Mouse (Mus musculus) liver, embryonic 15.5 days (tissue): ENCODE measurements at regions not wholly inside any gene's neighbourhood (a gene's known extent, or its start where the extent isn't known, plus 50 kb on each side); places are given as distances from the start of the nearest gene placed in this dataset.

Experiments
- ATAC-seq: fragments of 200-750 bp; cut with Nextera tagmentation; 2 replicates; pipeline ENCODE4 v1.8.0; 2017; ENCODE audit warnings: moderate number of reproducible peaks, mild to moderate bottlenecking, moderate library complexity; ENCODE audit not compliant: insufficient read depth
- H3K27ac ChIP-seq: fragments of 300-500 bp; sonication (generic); replicated peaks from 2 replicates; pipeline ENCODE4 v1.5.1; 2015; ENCODE audit warnings: mild to moderate bottlenecking, inconsistent platforms
- H3K27me3 ChIP-seq: fragments of 300-500 bp; sonication (generic); 2 replicates; pipeline ENCODE4 v1.6.1; 2015; ENCODE audit warnings: mild to moderate bottlenecking, inconsistent platforms
- H3K36me3 ChIP-seq: fragments of 300-500 bp; sonication (generic); replicated peaks from 2 replicates; pipeline ENCODE4 v1.6.1; 2015; ENCODE audit warnings: moderate library complexity, mild to moderate bottlenecking, inconsistent platforms
- H3K4me1 ChIP-seq: fragments of 300-500 bp; sonication (generic); replicated peaks from 2 replicates; pipeline ENCODE4 v1.6.1; 2015; ENCODE audit warnings: inconsistent platforms
- H3K4me2 ChIP-seq: fragments of 300-500 bp; sonication (generic); 2 replicates; pipeline ENCODE4 v1.6.1; 2015; ENCODE audit warnings: moderate library complexity, mild to moderate bottlenecking, inconsistent platforms
- H3K4me3 ChIP-seq: fragments of 300-500 bp; sonication (generic); replicated peaks from 2 replicates; pipeline ENCODE4 v1.5.1; 2015; ENCODE audit warnings: mild to moderate bottlenecking, inconsistent platforms
- H3K9ac ChIP-seq: fragments of 300-500 bp; sonication (generic); 2 replicates; pipeline ENCODE4 v1.6.1; 2015; ENCODE audit warnings: moderate library complexity, mild to moderate bottlenecking, inconsistent platforms
- H3K9me3 ChIP-seq: fragments of 300-500 bp; sonication (generic); replicated peaks from 2 replicates; pipeline ENCODE4 v1.6.1; 2016; ENCODE audit warnings: inconsistent platforms
- WGBS: fragments of 180-500 bp; shearing (Covaris S2); methylation state at CpG from one replicate; pipeline ENCODE4 v1.1.7; 2015; ENCODE audit warnings: mixed read lengths; ENCODE audit not compliant: insufficient replicate concordance; 5-methylcytosine and 5-hydroxymethylcytosine counted together

GRCm38 (mm10) chr19:54340778-54341291 lies 296.9 kb downstream of the Adra2a start:
- Histone ChIP-seq H3K27ac (no peak overlapping the region), H3K4me2 (no peak overlapping the region), H3K36me3 (no peaks in the 10 kb centered on the region), H3K4me3 (no peak overlapping the region), H3K9ac (no peak overlapping the region), H3K27me3 (no peaks in the 10 kb centered on the region), H3K4me1 (no peaks in the 10 kb centered on the region), H3K9me3 (no peaks in the 10 kb centered on the region)
- 65% methylated on average over 2 of the region's 2 CpGs for whole genome bisulfite sequencing
- ATAC-seq = no peak

DNA sequence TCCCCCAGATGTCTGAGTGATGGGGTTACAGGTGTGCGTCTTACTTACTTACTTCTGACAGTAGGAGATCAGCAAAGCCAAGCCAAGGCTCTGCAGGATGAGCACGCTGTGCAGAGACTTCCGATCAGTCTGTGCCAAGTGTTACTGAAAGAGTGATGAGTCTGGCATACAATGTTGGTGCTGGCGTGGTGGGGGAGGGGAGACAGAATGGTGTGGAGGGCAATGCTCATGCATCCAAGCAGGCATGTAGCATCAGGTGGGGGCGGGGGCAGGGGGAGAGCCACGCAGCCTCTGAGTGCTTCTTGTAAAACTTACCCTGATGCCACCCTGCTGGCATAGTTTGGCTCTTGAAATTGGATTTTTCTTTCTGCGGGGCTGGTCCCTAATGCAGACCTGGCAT lies 315.8 kb downstream of the Adra2a start:
- WGBS = 61% methylated on average over 7 of the region's 7 CpGs
- H3K4me3 ChIP-seq = no peak overlapping the region
- ATAC-seq = no peak
- H3K4me2 ChIP-seq = no peak overlapping the region
- H3K9me3 ChIP-seq = no peaks in the 10 kb centered on the region
- no peaks in the 10 kb centered on the region for H3K27me3 ChIP-seq
- H3K9ac ChIP-seq = no peak overlapping the region
- H3K4me1 ChIP-seq = no peaks in the 10 kb centered on the region
- no peak overlapping the region for H3K27ac ChIP-seq
- no peaks in the 10 kb centered on the region for H3K36me3 ChIP-seq

GRCm38 (mm10) chr19:54360660-54361059 lies 316.7 kb downstream of the Adra2a start:
- no peaks in the 10 kb centered on the region for H3K36me3 ChIP-seq
- ATAC-seq = no peak
- no peaks in the 10 kb centered on the region for H3K9me3 ChIP-seq
- H3K4me1 ChIP-seq = no peaks in the 10 kb centered on the region
- no peak overlapping the region for H3K9ac ChIP-seq
- 59% methylated on average over 3 of the region's 3 CpGs for WGBS
- H3K4me2 ChIP-seq = no peak overlapping the region
- no peaks in the 10 kb centered on the region for H3K27me3 ChIP-seq
- H3K27ac ChIP-seq = no peak overlapping the region
- no peak overlapping the region for H3K4me3 ChIP-seq

- H3K9me3 ChIP-seq = no peaks in the 10 kb centered on the region
- H3K27me3 ChIP-seq = no peaks in the 10 kb centered on the region
- H3K27ac ChIP-seq = no peak overlapping the region
- no peaks in the 10 kb centered on the region for H3K4me1 ChIP-seq
- no peak overlapping the region for H3K4me3 ChIP-seq
- H3K36me3 ChIP-seq = no peaks in the 10 kb centered on the region
- H3K4me2 ChIP-seq = no peak overlapping the region
- ATAC-seq = no peak
- no peak overlapping the region for H3K9ac ChIP-seq
Measured at GRCm38 (mm10) chr19:54385101-54385500, 341.1 kb downstream of the Adra2a start.

DNA sequence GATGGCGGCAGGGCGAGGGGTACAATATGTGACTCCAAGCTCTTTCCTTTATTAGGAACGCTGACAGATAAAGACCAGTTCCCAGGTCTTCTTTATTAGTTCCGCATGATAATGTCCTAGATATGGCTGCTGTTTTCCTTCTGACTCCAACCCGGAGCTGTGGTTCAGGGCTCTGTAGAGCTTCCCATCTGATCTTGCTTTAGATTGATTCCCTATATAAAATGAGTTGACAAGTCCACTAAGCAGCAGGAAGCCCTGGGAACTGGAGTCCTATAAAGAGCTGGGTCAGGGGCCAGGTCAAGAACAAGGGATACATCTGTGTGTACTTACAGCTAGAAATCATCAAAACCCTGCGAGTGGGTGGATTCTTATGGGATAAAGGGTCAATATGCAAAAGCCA lies 347.5 kb downstream of the Adra2a start:
- Histone ChIP-seq H3K9ac (no peak overlapping the region), H3K27me3 (no peaks in the 10 kb centered on the region), H3K27ac (no peak overlapping the region), H3K4me2 (no peak overlapping the region), H3K4me1 (no peaks in the 10 kb centered on the region), H3K4me3 (no peak overlapping the region), H3K36me3 (no peaks in the 10 kb centered on the region), H3K9me3 (no peaks in the 10 kb centered on the region)
- ATAC-seq = no peak
- 71% methylated on average over 6 of the region's 6 CpGs for WGBS

DNA sequence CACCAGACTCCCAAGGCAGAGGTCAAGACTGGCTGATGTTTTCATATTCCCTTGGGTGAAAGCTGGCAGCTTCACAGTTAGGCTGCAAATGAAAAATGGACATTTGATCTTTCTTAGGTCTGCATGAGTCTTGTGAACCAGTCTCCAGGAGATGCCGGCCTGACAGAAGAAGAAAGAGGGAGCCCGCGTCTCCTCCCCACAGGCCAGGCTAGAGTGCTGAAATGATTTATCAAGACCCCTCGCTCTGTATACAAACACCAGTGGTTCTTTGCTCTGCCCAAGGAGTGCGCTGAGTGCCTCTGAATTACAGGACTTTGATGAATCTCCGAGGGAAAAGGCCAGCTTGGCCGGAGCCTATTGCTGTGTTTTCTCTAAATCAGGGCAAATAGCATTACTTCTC lies 355.7 kb downstream of the Adra2a start:
- Histone ChIP-seq H3K36me3 (no peaks in the 10 kb centered on the region), H3K9ac (no peak overlapping the region), H3K4me3 (no peak overlapping the region), H3K9me3 (no peaks in the 10 kb centered on the region), H3K27me3 (no peaks in the 10 kb centered on the region), H3K27ac (no peak overlapping the region), H3K4me1 (no peaks in the 10 kb centered on the region), H3K4me2 (no peak overlapping the region)
- 43% methylated on average over 7 of the region's 7 CpGs for WGBS
- ATAC-seq = no peak

DNA sequence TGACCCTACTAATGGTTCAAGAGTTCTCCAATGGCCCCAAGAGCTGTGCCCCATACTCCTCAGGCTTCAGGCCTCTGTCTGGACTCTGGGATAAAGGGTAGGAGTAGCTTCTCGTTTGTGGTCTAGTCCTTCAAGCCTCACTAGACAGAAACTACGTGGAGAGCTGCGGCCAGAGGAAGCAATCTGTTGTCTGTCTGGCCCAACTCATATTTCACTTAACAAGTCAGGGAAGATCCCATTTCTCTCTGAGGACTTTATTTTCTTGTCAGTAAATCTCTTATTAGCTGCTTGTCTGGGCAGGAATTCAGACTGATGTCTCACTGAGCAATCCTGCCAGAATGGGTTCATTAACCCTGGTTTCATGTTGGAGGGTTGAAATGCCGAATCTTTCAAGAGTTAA lies 364.0 kb downstream of the Adra2a start:
- Histone ChIP-seq H3K36me3 (no peaks in the 10 kb centered on the region), H3K4me2 (no peak overlapping the region), H3K9ac (no peak overlapping the region), H3K4me3 (no peak overlapping the region), H3K9me3 (no peaks in the 10 kb centered on the region), H3K4me1 (no peaks in the 10 kb centered on the region), H3K27ac (no peak overlapping the region), H3K27me3 (no peaks in the 10 kb centered on the region)
- ATAC-seq = no peak
- WGBS = 61% methylated on average over 4 of the region's 4 CpGs

DNA sequence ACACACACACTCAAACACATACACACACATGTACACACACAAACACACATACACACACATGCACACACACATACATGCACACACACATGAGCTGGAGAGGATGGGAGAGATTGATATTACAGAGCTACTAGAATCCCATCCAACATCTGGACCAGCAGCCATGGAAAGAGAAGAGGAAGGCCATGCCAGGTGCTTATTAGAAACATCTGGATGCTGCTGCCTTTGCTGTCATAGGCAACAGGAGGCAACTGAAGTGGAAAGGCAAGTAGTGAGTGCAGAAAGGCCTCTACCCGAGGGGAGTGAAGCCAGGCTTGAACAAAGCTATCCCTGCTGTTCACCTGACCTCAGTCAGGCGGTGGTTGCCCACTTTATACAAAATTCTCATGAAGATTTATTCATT lies 385.1 kb downstream of the Adra2a start:
- no peak overlapping the region for H3K9ac ChIP-seq
- H3K27ac ChIP-seq = no peak overlapping the region
- WGBS = 46% methylated on average over 2 of the region's 2 CpGs
- no peaks in the 10 kb centered on the region for H3K27me3 ChIP-seq
- H3K4me3 ChIP-seq = no peak overlapping the region
- no peaks in the 10 kb centered on the region for H3K4me1 ChIP-seq
- no peaks in the 10 kb centered on the region for H3K36me3 ChIP-seq
- no peak overlapping the region for H3K4me2 ChIP-seq
- no peaks in the 10 kb centered on the region for H3K9me3 ChIP-seq
- no peak for ATAC-seq

DNA sequence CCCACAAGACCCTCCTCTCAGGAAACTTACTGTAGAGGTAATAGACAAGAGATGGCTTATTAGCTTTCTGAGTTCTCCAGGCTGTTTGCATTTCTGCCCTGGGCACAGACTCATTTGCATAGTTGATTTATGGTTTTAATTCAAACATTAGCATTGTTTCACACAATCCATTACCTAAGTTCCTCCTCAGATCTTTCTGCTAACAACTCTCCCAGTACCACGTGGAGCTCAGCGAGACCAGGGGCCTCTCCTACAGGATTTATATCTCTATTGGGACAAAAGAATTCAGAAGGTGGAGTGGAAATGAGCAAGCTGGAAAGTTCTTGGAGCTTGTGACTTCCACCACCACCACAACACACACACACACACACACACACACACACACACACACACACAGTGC lies 396.8 kb downstream of the Adra2a start:
- no peak overlapping the region for H3K9ac ChIP-seq
- no peak for ATAC-seq

DNA sequence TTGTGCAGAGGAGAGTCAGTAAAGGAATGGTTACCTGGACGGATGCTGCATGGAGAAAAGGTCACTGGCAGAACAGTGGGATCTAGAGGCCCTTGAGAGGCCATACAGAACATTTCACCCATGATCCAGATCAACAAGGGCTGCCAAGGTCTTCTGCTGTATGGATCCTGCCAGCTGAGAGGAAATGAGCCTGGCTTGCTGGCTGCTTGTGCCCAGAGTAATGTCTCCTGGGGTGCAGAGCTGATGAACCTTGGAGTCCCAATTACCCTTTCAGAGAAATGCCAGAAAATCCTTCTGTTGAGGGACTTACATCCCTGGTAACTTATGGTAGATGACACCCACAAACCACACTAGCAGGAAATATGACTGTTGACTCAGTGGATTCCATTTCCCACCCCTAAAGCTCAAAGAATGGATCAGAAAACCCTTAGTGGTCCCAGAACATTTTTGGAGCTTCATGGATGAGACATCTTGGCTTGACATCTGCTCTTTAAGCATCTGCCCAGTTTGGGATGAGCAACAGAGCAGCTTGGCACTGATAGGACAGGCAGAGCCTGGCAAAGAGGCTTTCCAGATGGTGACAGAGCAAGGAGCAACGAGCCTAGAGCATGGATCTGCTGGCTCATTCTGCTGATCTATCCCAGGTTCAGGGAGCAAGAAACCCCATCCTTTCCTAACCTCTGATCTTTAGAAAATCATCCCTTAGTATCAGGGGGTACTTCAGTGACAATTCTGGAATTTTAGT lies 416.6 kb downstream of the Adra2a start:
- H3K9ac ChIP-seq = no peak overlapping the region
- H3K4me1 ChIP-seq = no peaks in the 10 kb centered on the region
- H3K9me3 ChIP-seq = no peaks in the 10 kb centered on the region
- H3K27me3 ChIP-seq = no peaks in the 10 kb centered on the region
- H3K27ac ChIP-seq = no peak overlapping the region
- no peak overlapping the region for H3K4me3 ChIP-seq
- H3K4me2 ChIP-seq = no peak overlapping the region
- ATAC-seq = no peak
- 24% methylated on average over 2 of the region's 2 CpGs for WGBS
- no peaks in the 10 kb centered on the region for H3K36me3 ChIP-seq

More for the DNA sequence above, 396.8 kb downstream of the Adra2a start:
- no peak overlapping the region for H3K4me2 ChIP-seq
- no peaks in the 10 kb centered on the region for H3K4me1 ChIP-seq
- H3K27me3 ChIP-seq = no peaks in the 10 kb centered on the region
- H3K9me3 ChIP-seq = no peaks in the 10 kb centered on the region
- no peaks in the 10 kb centered on the region for H3K36me3 ChIP-seq
- H3K4me3 ChIP-seq = no peak overlapping the region
- no peak overlapping the region for H3K27ac ChIP-seq
- WGBS = 52% methylated on average over 2 of the region's 2 CpGs

- H3K27ac ChIP-seq = no peak overlapping the region
- no peaks in the 10 kb centered on the region for H3K4me1 ChIP-seq
- H3K4me3 ChIP-seq = no peak overlapping the region
- no peak for ATAC-seq
- no peaks in the 10 kb centered on the region for H3K36me3 ChIP-seq
- no peaks in the 10 kb centered on the region for H3K9me3 ChIP-seq
- H3K9ac ChIP-seq = no peak overlapping the region
- H3K27me3 ChIP-seq = no peaks in the 10 kb centered on the region
- H3K4me2 ChIP-seq = no peak overlapping the region
- 64% methylated on average over 2 of the region's 2 CpGs for WGBS
Measured at GRCm38 (mm10) chr19:54462480-54462879, 418.5 kb downstream of the Adra2a start.

- no peak for ATAC-seq
- no peaks in the 10 kb centered on the region for H3K36me3 ChIP-seq
- no peak overlapping the region for H3K4me2 ChIP-seq
- no peaks in the 10 kb centered on the region for H3K4me1 ChIP-seq
- H3K9me3 ChIP-seq = no peaks in the 10 kb centered on the region
- WGBS = 70% methylated on average over 5 of the region's 5 CpGs
- no peak overlapping the region for H3K9ac ChIP-seq
- H3K4me3 ChIP-seq = no peak overlapping the region
- H3K27me3 ChIP-seq = no peaks in the 10 kb centered on the region
- no peak overlapping the region for H3K27ac ChIP-seq
Measured at GRCm38 (mm10) chr19:54470034-54470433, 426.1 kb downstream of the Adra2a start.
